Mouse (Mus musculus) frontal cortex, postnatal 25 days (tissue): ENCODE results near the gene Cntfr.
A peak's percentile ranks its signal among the peaks of the same experiment; 100 is the strongest.

ENCODE experiments used
- DNase-seq, 2 experiments: peaks; one replicate each; pipeline ENCODE4 v3.0.0; 2022; ENCODE audit warnings: low spot score in 2 of 2

The Cntfr gene

GRCm38 (mm10) chr4:41696930-41697841 is at the start of gene Cntfr:
Cntfr (minus strand) TSS chr4:41697089.
- peak; percentile 79 to 88 for DNase-seq

- DNase-seq = no peak
Observed at GRCm38 (mm10) chr4:41745021-41745420, 48.1 kb upstream of the Cntfr start.

GRCm38 (mm10) chr4:41744131-41744530 is 47.2 kb upstream of the Cntfr start:
- DNase-seq = no peak

- peak; percentile 86 to 91 for DNase-seq
Observed at GRCm38 (mm10) chr4:41741158-41741560, 44.3 kb upstream of the Cntfr start.

- DNase-seq = peak; percentile 45 to 66
Observed at GRCm38 (mm10) chr4:41740380-41741157, 43.7 kb upstream of the Cntfr start.

- DNase-seq = no peak
Observed at GRCm38 (mm10) chr4:41739260-41739659, 42.4 kb upstream of the Cntfr start.

- no peak for DNase-seq
Observed at GRCm38 (mm10) chr4:41738256-41738603, 41.3 kb upstream of the Cntfr start.

- peak; percentile 65 to 74 for DNase-seq
Observed at GRCm38 (mm10) chr4:41737602-41738255, 40.8 kb upstream of the Cntfr start.

- no peak for DNase-seq
Observed at GRCm38 (mm10) chr4:41731052-41731765, 34.3 kb upstream of the Cntfr start, which contains the start of gene Arid3c. Arid3c (minus strand) TSS chr4:41731142.

GRCm38 (mm10) chr4:41726826-41727621 is 30.1 kb upstream of the Cntfr start:
- no peak for DNase-seq

- DNase-seq = peak; percentile 70 to 84
Observed at GRCm38 (mm10) chr4:41722918-41723351, 26.0 kb upstream of the Cntfr start, which contains the start of gene Dctn3. Dctn3 (minus strand) TSS chr4:41723170.

GRCm38 (mm10) chr4:41716834-41717233 is 19.9 kb upstream of the Cntfr start:
- no peak for DNase-seq

- no peak for DNase-seq
Observed at GRCm38 (mm10) chr4:41715596-41715995, 18.7 kb upstream of the Cntfr start.

GRCm38 (mm10) chr4:41715082-41715481 is 18.2 kb upstream of the Cntfr start:
- no peak for DNase-seq

- DNase-seq = no peak
Observed at GRCm38 (mm10) chr4:41714276-41714675, 17.4 kb upstream of the Cntfr start.

- DNase-seq = peak; percentile 58 to 82
Observed at GRCm38 (mm10) chr4:41713197-41714067, 16.5 kb upstream of the Cntfr start, which contains the start of gene Rpp25l. Rpp25l (minus strand) TSS chr4:41713534.

- no peak for DNase-seq
Observed at GRCm38 (mm10) chr4:41712421-41713196, 15.7 kb upstream of the Cntfr start.

GRCm38 (mm10) chr4:41711705-41712375 is 15.0 kb upstream of the Cntfr start:
- no peak for DNase-seq
